In the genomic region with DNA sequence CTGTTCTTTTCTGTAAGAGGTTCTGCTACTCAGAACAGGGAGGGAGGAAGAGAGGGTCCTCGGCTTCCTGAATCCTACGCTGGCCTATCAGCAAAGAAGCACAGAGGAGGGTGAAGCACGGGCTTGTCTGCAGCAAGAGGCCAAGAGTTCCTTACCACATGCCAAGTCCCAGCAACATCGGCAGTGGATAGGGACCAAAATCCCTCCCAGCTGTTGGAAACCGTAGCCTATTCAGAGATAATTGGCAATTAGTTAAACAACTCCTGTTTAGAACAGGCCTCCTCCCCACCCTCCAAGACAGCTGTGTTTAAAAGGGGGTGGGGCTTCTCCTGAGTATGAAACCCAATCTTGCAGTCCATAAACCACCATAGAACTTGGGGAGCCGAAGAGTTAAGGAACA, we compare ENCODE assay signal across 24 mouse cellular contexts. TPM values are rescaled to one million over a fixed set of nuclear protein-coding genes. Genes with fewer than 3 reads are reported as not detected.
DNase-seq lines count a peak whose midpoint lies in the region; ATAC-seq and TF ChIP-seq lines count a peak whose summit lies in the region.
"Had no signal": no experiment of that assay in that cellular context is flagged by ENCODE, and none has a peak within 500 bp of the region (broad histone marks: within the 10 kb centered on the region; RNA-seq: fewer than 3 reads in every experiment).

No protein-coding gene starts in this region.

- no peak for TF ChIP-seq CTCF in intestine, postnatal 0 days (IDR thresholded peaks at IDR 0.05; ENCODE audit: low read depth)

- H3K4me2 ChIP-seq in intestine, embryonic 15.5 days (replicated peaks) = no peak overlapping the region
- H3K4me2 ChIP-seq in intestine, postnatal 0 days (replicated peaks; ENCODE audit: low read depth) = no peak overlapping the region
- H3K4me2 ChIP-seq in midbrain, embryonic 13.5 days (replicated peaks) = no peak overlapping the region
- H3K4me2 ChIP-seq in midbrain, embryonic 15.5 days = no peak overlapping the region
- no peak overlapping the region for H3K4me2 ChIP-seq in embryonic facial prominence, embryonic 15.5 days (replicated peaks)
- H3K4me2 ChIP-seq: forebrain, embryonic 12.5 days; heart, embryonic 15.5 days; liver, embryonic 13.5 days; neural tube, embryonic 13.5 days had no signal

- no peak for DNase-seq in thymus, postnatal 10 days (ENCODE audit: low spot score in 2 of 2)
- DNase-seq: adrenal gland, postnatal 36 days; B cell, adult 2 months; cerebellum, adult 18-20 months; gastrocnemius, postnatal 36 days; heart, postnatal 4 days; kidney, adult 2 months; kidney, postnatal 10 days; liver, embryonic 13.5 days; lung, postnatal 14 days; right cerebral cortex, postnatal 14 days; spleen, adult 18-20 months; thymus, adult 18-20 months had no signal

- ATAC-seq in intestine, embryonic 15.5 days = peak; percentile 41; the same call in 1 of the 2 replicates
- no peak for ATAC-seq in intestine, postnatal 0 days
- ATAC-seq in midbrain, embryonic 13.5 days = peak; percentile 24; the same call in 1 of the 2 replicates
- no peak for ATAC-seq in midbrain, embryonic 15.5 days (replicated peaks)
- peak; percentile 73 for ATAC-seq in embryonic facial prominence, embryonic 15.5 days (ENCODE audit: insufficient number of reproducible peaks, low FRiP score, low TSS enrichment, low read depth)
- no peak for ATAC-seq in CD4-positive, CD25-positive, alpha-beta regulatory T cell, adult 4 months
- ATAC-seq: hindbrain, postnatal 0 days had no signal

- peaks cover 17% of the 10 kb centered on the region for H3K27me3 ChIP-seq in intestine, embryonic 15.5 days (replicated peaks)
- H3K27me3 ChIP-seq in intestine, postnatal 0 days (replicated peaks; ENCODE audit: control insufficient read depth, insufficient read depth, low read length) = 0 out of 2 replicates have a peak, but pooled peaks cover 3% of the 10 kb centered on the region
- peaks cover 4% of the 10 kb centered on the region for H3K27me3 ChIP-seq in midbrain, embryonic 13.5 days
- 0 out of 2 replicates have a peak, but pooled peaks cover 4% of the 10 kb centered on the region for H3K27me3 ChIP-seq in midbrain, embryonic 15.5 days (replicated peaks)
- peaks cover 11% of the 10 kb centered on the region; the same call in 1 of the 2 replicates for H3K27me3 ChIP-seq in embryonic facial prominence, embryonic 15.5 days

- WGBS in intestine, embryonic 15.5 days = 28% methylated on average over 6 of the region's 6 CpGs
- 22% methylated on average over 6 of the region's 6 CpGs for WGBS in intestine, postnatal 0 days
- 51% methylated on average over 6 of the region's 6 CpGs for WGBS in midbrain, embryonic 13.5 days
- 48% methylated on average over 6 of the region's 6 CpGs for WGBS in midbrain, embryonic 15.5 days
- WGBS in embryonic facial prominence, embryonic 15.5 days = 13% methylated on average over 6 of the region's 6 CpGs

- H3K27ac ChIP-seq in intestine, embryonic 15.5 days = no peak overlapping the region
- H3K27ac ChIP-seq in intestine, postnatal 0 days (ENCODE audit: low read depth, low read length) = no peak overlapping the region
- H3K27ac ChIP-seq in midbrain, embryonic 13.5 days = no peak overlapping the region
- H3K27ac ChIP-seq in midbrain, embryonic 15.5 days = no peak overlapping the region
- 0 out of 2 replicates have a peak overlapping the region, but pooled peaks have one; percentile 23 for H3K27ac ChIP-seq in embryonic facial prominence, embryonic 15.5 days (replicated peaks)
- H3K27ac ChIP-seq: forebrain, embryonic 12.5 days; heart, embryonic 15.5 days; hindbrain, postnatal 0 days; liver, embryonic 13.5 days; midbrain, embryonic 10.5 days; neural tube, embryonic 13.5 days had no signal

- H3K4me1 ChIP-seq in intestine, embryonic 15.5 days (replicated peaks) = no peaks in the 10 kb centered on the region
- no peaks in the 10 kb centered on the region for H3K4me1 ChIP-seq in intestine, postnatal 0 days (replicated peaks; ENCODE audit: control insufficient read depth, insufficient read depth, low read length)
- H3K4me1 ChIP-seq in midbrain, embryonic 13.5 days (replicated peaks) = peaks cover 9% of the 10 kb centered on the region; the same call in 1 of the 2 replicates
- no peaks in the 10 kb centered on the region; the same call in 1 of the 2 replicates for H3K4me1 ChIP-seq in midbrain, embryonic 15.5 days
- H3K4me1 ChIP-seq in embryonic facial prominence, embryonic 15.5 days = peaks cover 7% of the 10 kb centered on the region; the same call in 1 of the 2 replicates
- H3K4me1 ChIP-seq: heart, embryonic 15.5 days; liver, embryonic 13.5 days had no signal

- H3K4me3 ChIP-seq in intestine, embryonic 15.5 days (replicated peaks) = no peak overlapping the region
- H3K4me3 ChIP-seq in intestine, postnatal 0 days (ENCODE audit: low read depth, low read length) = no peak overlapping the region
- no peak overlapping the region for H3K4me3 ChIP-seq in midbrain, embryonic 13.5 days (replicated peaks)
- H3K4me3 ChIP-seq in midbrain, embryonic 15.5 days = no peak overlapping the region
- H3K4me3 ChIP-seq in embryonic facial prominence, embryonic 15.5 days (replicated peaks) = no peak overlapping the region
- H3K4me3 ChIP-seq: forebrain, embryonic 12.5 days; heart, embryonic 15.5 days; liver, embryonic 13.5 days; midbrain, embryonic 10.5 days; neural tube, embryonic 13.5 days had no signal

- H3K36me3 ChIP-seq in intestine, embryonic 15.5 days = no peaks in the 10 kb centered on the region
- H3K36me3 ChIP-seq in intestine, postnatal 0 days (ENCODE audit: control insufficient read depth, insufficient read depth) = no peaks in the 10 kb centered on the region
- no peaks in the 10 kb centered on the region for H3K36me3 ChIP-seq in midbrain, embryonic 13.5 days
- H3K36me3 ChIP-seq in midbrain, embryonic 15.5 days (replicated peaks) = no peaks in the 10 kb centered on the region
- no peaks in the 10 kb centered on the region for H3K36me3 ChIP-seq in embryonic facial prominence, embryonic 15.5 days
- H3K36me3 ChIP-seq: forebrain, embryonic 12.5 days; heart, embryonic 15.5 days; liver, embryonic 13.5 days; midbrain, embryonic 10.5 days; neural tube, embryonic 13.5 days had no signal

- H3K9ac ChIP-seq in intestine, embryonic 15.5 days = no peak overlapping the region
- H3K9ac ChIP-seq in intestine, postnatal 0 days (ENCODE audit: low read depth, low read length) = no peak overlapping the region
- H3K9ac ChIP-seq in midbrain, embryonic 13.5 days (replicated peaks) = no peak overlapping the region
- H3K9ac ChIP-seq in midbrain, embryonic 15.5 days = no peak overlapping the region
- no peak overlapping the region for H3K9ac ChIP-seq in embryonic facial prominence, embryonic 15.5 days
- H3K9ac ChIP-seq: forebrain, embryonic 12.5 days; heart, embryonic 15.5 days; liver, embryonic 13.5 days; neural tube, embryonic 13.5 days had no signal

- no peaks in the 10 kb centered on the region for H3K9me3 ChIP-seq in intestine, embryonic 15.5 days
- no peaks in the 10 kb centered on the region for H3K9me3 ChIP-seq in intestine, postnatal 0 days (ENCODE audit: control insufficient read depth)
- H3K9me3 ChIP-seq in midbrain, embryonic 13.5 days = no peaks in the 10 kb centered on the region
- H3K9me3 ChIP-seq in midbrain, embryonic 15.5 days = no peaks in the 10 kb centered on the region
- H3K9me3 ChIP-seq in embryonic facial prominence, embryonic 15.5 days (replicated peaks) = no peaks in the 10 kb centered on the region
- H3K9me3 ChIP-seq: forebrain, embryonic 12.5 days; heart, embryonic 15.5 days; liver, embryonic 13.5 days; midbrain, embryonic 10.5 days; neural tube, embryonic 13.5 days had no signal

RNA-seq across cellular contexts. Expression of gene Irx5, which starts 22.1 kb away (rescaled TPM):
- polyA plus RNA-seq in intestine, embryonic 15.5 days (2015; fragmentation: Nextera tagmentation; extraction: Ambion mirVana) = 0.11 and 0.13 TPM in 2 replicates
- polyA plus RNA-seq in intestine, postnatal 0 days (2015; fragmentation: Nextera tagmentation; extraction: Ambion mirVana) = 0.14 and 0.50 TPM in 2 replicates
- 24.6 and 30.6 TPM in 2 replicates for polyA plus RNA-seq in midbrain, embryonic 13.5 days (2015; fragmentation: Nextera tagmentation; extraction: Ambion mirVana)
- 24.3 and 30.0 TPM in 2 replicates for polyA plus RNA-seq in midbrain, embryonic 15.5 days (2015; fragmentation: Nextera tagmentation; extraction: Ambion mirVana)
- polyA plus RNA-seq in embryonic facial prominence, embryonic 15.5 days (2015; fragmentation: Nextera tagmentation; extraction: Ambion mirVana) = 20.2 and 23.1 TPM in 2 replicates
- not detected for polyA plus RNA-seq in CD4-positive, CD25-positive, alpha-beta regulatory T cell, adult 4 months (2017; shearing (Covaris generic))

Comparison
In these comparisons a context has a peak if more than half of its experiments do, and no peak if none do; other contexts are left out.
1. ATAC-seq: peak in intestine, embryonic 15.5 days (single experiment), midbrain, embryonic 13.5 days (single experiment) and embryonic facial prominence, embryonic 15.5 days (single experiment); none in intestine, postnatal 0 days (single experiment), midbrain, embryonic 15.5 days (single experiment) and CD4-positive, CD25-positive, alpha-beta regulatory T cell, adult 4 months (single experiment).
2. RNA of gene Irx5, which starts 22.1 kb away (polyA plus RNA-seq): 24.6 to 30.6 TPM in midbrain, embryonic 13.5 days, 24.3 to 30.0 TPM in midbrain, embryonic 15.5 days and 20.2 to 23.1 TPM in embryonic facial prominence, embryonic 15.5 days; 0.14 to 0.50 TPM in intestine, postnatal 0 days, 0.11 to 0.13 TPM in intestine, embryonic 15.5 days and not detected in CD4-positive, CD25-positive, alpha-beta regulatory T cell, adult 4 months; every median in the first group is over 10 times any median in the second.